Mouse (Mus musculus) kidney, embryonic 14.5 days (tissue): Measurements from ENCODE around the gene Gpr107. TPM values are rescaled to one million over a fixed set of nuclear protein-coding genes. Genes with fewer than 3 reads are reported as not detected.
A peak's percentile ranks its signal among the peaks of the same experiment; 100 is the strongest.

Experiments used
- ATAC-seq: fragments of 200-750 bp; cut with Nextera tagmentation; 2 replicates; pipeline ENCODE4 v1.8.0; 2017; ENCODE audit warnings: moderate number of reproducible peaks, mild to moderate bottlenecking, moderate TSS enrichment, moderate library complexity; ENCODE audit not compliant: low FRiP score, low TSS enrichment
- H3K27ac ChIP-seq: fragments of 300-500 bp; sonication (generic); 2 replicates; pipeline ENCODE4 v1.5.1; 2014; ENCODE audit warnings: low read depth, mild to moderate bottlenecking, low read length, moderate library complexity, mixed read lengths
- H3K27me3 ChIP-seq: fragments of 300-500 bp; sonication (generic); 2 replicates; pipeline ENCODE4 v1.6.1; 2014; ENCODE audit warnings: mild to moderate bottlenecking, low read length; ENCODE audit not compliant: control insufficient read depth, insufficient read depth
- H3K36me3 ChIP-seq: fragments of 300-500 bp; sonication (generic); 2 replicates; pipeline ENCODE4 v1.6.1; 2014; ENCODE audit warnings: low read length, mixed read lengths; ENCODE audit not compliant: control insufficient read depth, insufficient read depth
- H3K4me1 ChIP-seq: fragments of 300-500 bp; sonication (generic); 2 replicates; pipeline ENCODE4 v1.6.1; 2014; ENCODE audit warnings: low read length, mixed read lengths; ENCODE audit not compliant: control insufficient read depth, insufficient read depth
- H3K4me2 ChIP-seq: fragments of 300-500 bp; sonication (generic); replicated peaks from 2 replicates; pipeline ENCODE4 v1.6.1; 2014; ENCODE audit warnings: low read depth, mild to moderate bottlenecking, low read length
- H3K4me3 ChIP-seq: fragments of 300-500 bp; sonication (generic); 2 replicates; pipeline ENCODE4 v1.5.1; 2014; ENCODE audit warnings: mild to moderate bottlenecking, low read length
- H3K9ac ChIP-seq: fragments of 300-500 bp; sonication (generic); 2 replicates; pipeline ENCODE4 v1.6.1; 2014; ENCODE audit warnings: low read depth, mild to moderate bottlenecking, low read length, moderate library complexity
- H3K9me3 ChIP-seq: fragments of 300-500 bp; sonication (generic); 2 replicates; pipeline ENCODE4 v1.6.1; 2016; ENCODE audit warnings: low read length; ENCODE audit not compliant: control insufficient read depth
- WGBS: fragments of 180-500 bp; shearing (Covaris S2); extraction: QIAGEN DNeasy Blood & Tissue Kit; methylation state at CpG from one replicate; pipeline ENCODE4 v1.1.7; 2014; 5-methylcytosine and 5-hydroxymethylcytosine counted together
- polyA plus RNA-seq: library from polyadenylated mRNA; unstranded; fragments of >200 nt; fragmentation: Nextera tagmentation; extraction: Ambion mirVana; gene quantifications from 2 replicates; pipeline ENCODE4 v1.2.1, GENCODE M21; 2014

Gpr107 gene
- polyA plus RNA-seq, 1 experiment from 2014 or later, result 27.5 TPM

- Histone ChIP-seq H3K9ac (no peak overlapping the region), H3K36me3 (peaks cover 65% of the 10 kb centered on the region), H3K4me3 (no peak overlapping the region), H3K27me3 (no peaks in the 10 kb centered on the region), H3K4me2 (no peak overlapping the region), H3K4me1 (no peaks in the 10 kb centered on the region), H3K27ac (no peak overlapping the region), H3K9me3 (no peaks in the 10 kb centered on the region)
- 92% methylated on average over 3 of the region's 3 CpGs for WGBS
- no peak for ATAC-seq
These were observed 37.5 kb downstream of the Gpr107 start for GRCm38 (mm10) chr2:31189654-31190053.

DNA sequence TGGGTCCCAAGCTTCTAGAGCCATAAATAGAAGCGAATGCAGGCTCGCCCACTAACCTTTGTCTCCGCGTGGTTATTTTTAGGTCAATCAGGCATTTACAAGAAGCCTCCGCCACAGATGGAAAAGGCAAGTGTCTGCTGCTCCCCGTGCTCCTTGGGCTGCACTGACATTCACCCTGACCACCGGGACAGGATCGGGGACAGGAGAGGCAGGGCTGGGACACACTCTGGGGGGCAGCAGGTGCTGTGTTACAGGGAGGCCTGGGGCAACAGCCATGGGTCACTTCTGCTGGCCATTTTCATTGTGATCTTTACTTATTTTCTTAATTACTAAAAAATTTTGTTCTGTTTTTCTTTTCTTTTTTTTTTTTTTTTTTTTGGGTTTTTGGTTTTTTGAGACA lies 39.6 kb downstream of the Gpr107 start:
- Histone ChIP-seq H3K27me3 (no peaks in the 10 kb centered on the region), H3K4me3 (no peak overlapping the region), H3K9ac (no peak overlapping the region), H3K36me3 (peaks cover 53% of the 10 kb centered on the region), H3K4me2 (no peak overlapping the region), H3K27ac (no peak overlapping the region), H3K9me3 (no peaks in the 10 kb centered on the region), H3K4me1 (no peaks in the 10 kb centered on the region)
- WGBS, result 89% methylated on average over 8 of the region's 8 CpGs
- no peak for ATAC-seq

- 71% methylated on average over 7 of the region's 7 CpGs for WGBS
- Histone ChIP-seq H3K9me3 (no peaks in the 10 kb centered on the region), H3K36me3 (peaks cover 49% of the 10 kb centered on the region), H3K4me2 (no peak overlapping the region), H3K4me1 (no peaks in the 10 kb centered on the region), H3K27me3 (no peaks in the 10 kb centered on the region), H3K27ac (no peak overlapping the region), H3K4me3 (no peak overlapping the region), H3K9ac (no peak overlapping the region)
- peak; percentile 51; the same call in 1 of the 2 replicates for ATAC-seq
These were observed 42.4 kb downstream of the Gpr107 start for GRCm38 (mm10) chr2:31194356-31195021.

GRCm38 (mm10) chr2:31198621-31199020 lies 46.5 kb downstream of the Gpr107 start:
- peaks cover 29% of the 10 kb centered on the region for H3K36me3 ChIP-seq
- no peak overlapping the region for H3K27ac ChIP-seq
- no peak for ATAC-seq
- no peaks in the 10 kb centered on the region for H3K9me3 ChIP-seq
- peaks cover 23% of the 10 kb centered on the region for H3K4me1 ChIP-seq
- no peak overlapping the region for H3K4me2 ChIP-seq
- no peak overlapping the region for H3K4me3 ChIP-seq
- no peak overlapping the region for H3K9ac ChIP-seq
- H3K27me3 ChIP-seq, result no peaks in the 10 kb centered on the region
- 97% methylated on average over 4 of the region's 4 CpGs for WGBS

DNA sequence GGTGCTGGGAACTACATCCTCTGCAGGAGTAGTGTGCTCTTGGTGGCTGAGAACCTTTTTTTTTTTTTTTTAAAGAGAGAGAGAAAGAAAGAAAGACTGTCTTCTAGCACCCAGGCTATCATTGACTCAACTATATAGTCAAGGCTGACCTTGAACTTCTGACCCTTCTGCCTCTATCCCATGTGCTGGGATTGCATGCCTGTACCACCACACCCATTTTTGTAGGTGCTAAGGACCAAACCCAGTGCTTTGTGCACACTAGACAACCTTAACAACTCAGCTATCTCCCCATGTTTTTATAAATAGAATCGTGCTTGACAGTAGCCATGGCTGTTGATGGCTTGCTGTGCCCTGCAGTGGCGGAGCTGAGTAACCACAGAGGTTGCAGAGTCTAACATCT lies 47.9 kb downstream of the Gpr107 start:
- no peak overlapping the region for H3K27ac ChIP-seq
- no peaks in the 10 kb centered on the region for H3K9me3 ChIP-seq
- H3K4me1 ChIP-seq, result peaks cover 23% of the 10 kb centered on the region
- no peak overlapping the region for H3K4me2 ChIP-seq
- WGBS, result 93% methylated on average over 2 of the region's 2 CpGs
- H3K27me3 ChIP-seq, result no peaks in the 10 kb centered on the region
- H3K36me3 ChIP-seq, result peaks cover 32% of the 10 kb centered on the region
- H3K9ac ChIP-seq, result no peak overlapping the region
- ATAC-seq, result no peak
- H3K4me3 ChIP-seq, result no peak overlapping the region

- Histone ChIP-seq H3K9me3 (no peaks in the 10 kb centered on the region), H3K36me3 (peaks cover 25% of the 10 kb centered on the region), H3K9ac (no peak overlapping the region), H3K4me3 (no peak overlapping the region), H3K4me2 (no peak overlapping the region), H3K4me1 (peaks cover 23% of the 10 kb centered on the region), H3K27ac (peak overlapping the region; percentile 31; the same call in 1 of the 2 replicates), H3K27me3 (no peaks in the 10 kb centered on the region)
- 24% methylated on average over 7 of the region's 7 CpGs for WGBS
- ATAC-seq, result peak; percentile 87
These were observed 49.7 kb downstream of the Gpr107 start for GRCm38 (mm10) chr2:31201851-31202250.

DNA sequence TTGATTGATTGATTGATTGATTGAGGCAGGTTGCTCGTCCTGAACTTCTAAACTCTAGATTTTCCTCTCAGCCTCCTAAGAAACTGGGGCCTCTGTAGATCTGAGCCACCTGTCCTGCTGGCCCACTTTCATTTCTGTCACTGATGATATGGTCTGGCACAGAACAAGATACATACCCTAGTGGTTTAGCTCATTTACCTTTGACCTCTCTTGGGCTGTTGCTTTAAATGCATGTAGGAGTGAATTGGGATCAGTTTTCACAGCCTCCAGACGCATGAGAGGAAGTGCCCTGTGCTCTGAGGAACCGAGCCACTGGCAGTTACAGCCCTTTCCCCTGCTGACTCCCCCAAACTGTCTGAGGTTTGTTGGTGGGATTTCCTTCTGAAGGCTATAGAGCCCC lies 50.2 kb downstream of the Gpr107 start:
- H3K9me3 ChIP-seq, result no peaks in the 10 kb centered on the region
- 15% methylated on average over 3 of the region's 3 CpGs for WGBS
- no peak overlapping the region for H3K4me3 ChIP-seq
- peaks cover 20% of the 10 kb centered on the region for H3K36me3 ChIP-seq
- H3K4me2 ChIP-seq, result no peak overlapping the region
- peaks cover 23% of the 10 kb centered on the region for H3K4me1 ChIP-seq
- peak overlapping the region; percentile 44; the same call in 1 of the 2 replicates for H3K27ac ChIP-seq
- peak; percentile 60 for ATAC-seq
- no peak overlapping the region for H3K9ac ChIP-seq
- no peaks in the 10 kb centered on the region for H3K27me3 ChIP-seq

DNA sequence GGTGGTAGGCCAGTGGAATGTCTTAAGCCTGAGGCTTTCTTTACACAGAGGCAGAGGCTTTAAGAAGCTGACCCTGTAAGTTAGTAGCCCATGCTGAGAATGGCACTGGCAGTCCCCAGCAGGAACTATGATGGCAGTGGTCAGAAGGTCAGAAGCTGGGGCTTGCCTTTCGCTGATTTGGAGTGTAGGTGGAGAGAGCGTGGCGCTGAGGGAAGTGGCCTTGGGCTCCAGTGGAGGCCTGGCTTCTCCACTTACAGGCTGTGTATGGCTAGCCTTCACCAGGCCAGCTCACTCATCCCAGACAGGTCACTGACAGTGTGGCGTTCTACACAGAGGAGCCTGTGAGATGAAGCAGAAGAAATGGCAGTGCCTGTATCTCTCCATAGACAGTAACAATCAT lies 50.8 kb downstream of the Gpr107 start:
- no peaks in the 10 kb centered on the region for H3K9me3 ChIP-seq
- peak; percentile 53; the same call in 1 of the 2 replicates for ATAC-seq
- 39% methylated on average over 4 of the region's 4 CpGs for WGBS
- H3K27me3 ChIP-seq, result no peaks in the 10 kb centered on the region
- no peak overlapping the region for H3K9ac ChIP-seq
- peaks cover 20% of the 10 kb centered on the region for H3K36me3 ChIP-seq
- H3K4me1 ChIP-seq, result peaks cover 23% of the 10 kb centered on the region
- peak overlapping the region; percentile 44; the same call in 1 of the 2 replicates for H3K27ac ChIP-seq
- H3K4me3 ChIP-seq, result no peak overlapping the region
- H3K4me2 ChIP-seq, result no peak overlapping the region

GRCm38 (mm10) chr2:31204677-31205076 lies 52.6 kb downstream of the Gpr107 start:
- H3K4me2 ChIP-seq, result no peak overlapping the region
- ATAC-seq, result no peak
- H3K27ac ChIP-seq, result no peak overlapping the region
- no peaks in the 10 kb centered on the region for H3K9me3 ChIP-seq
- peaks cover 36% of the 10 kb centered on the region for H3K36me3 ChIP-seq
- H3K4me3 ChIP-seq, result no peak overlapping the region
- no peaks in the 10 kb centered on the region for H3K27me3 ChIP-seq
- 80% methylated on average over 5 of the region's 5 CpGs for WGBS
- peaks cover 23% of the 10 kb centered on the region for H3K4me1 ChIP-seq
- no peak overlapping the region for H3K9ac ChIP-seq
